Mouse (Mus musculus): ENCODE measurements at regions not wholly inside any gene's neighbourhood (a gene's known extent, or its start where the extent isn't known, plus 50 kb on each side); places are given as distances from the start of the nearest gene placed in this dataset.

- TF ChIP-seq CTCF (IDR thresholded peaks at IDR 0.05; ENCODE audit: low read depth, low read length) (no peak), TAL1 (conservative IDR thresholded peaks at IDR 0.05; ENCODE audit: low read depth, low read length) (no peak), GATA2 (IDR thresholded peaks at IDR 0.05; ENCODE audit: borderline replicate concordance, low read depth, low read length) (no peak), POLR2AphosphoS5 (IDR thresholded peaks at IDR 0.05; ENCODE audit: insufficient replicate concordance, low read depth, low read length) (no peak)
Observed at GRCm38 (mm10) chr9:61170921-61171320, 201.2 kb upstream of the Tle3 start.
